Mouse (Mus musculus) spleen, adult 2 months (tissue): ENCODE results near the gene Tmed1.

Experiments
- CTCF ChIP-seq: fragments of 200-500 bp; IDR thresholded peaks from 2 replicates; pipeline ENCODE4 v1.5.1; 2011; ENCODE audit warnings: mild to moderate bottlenecking, inconsistent platforms; ENCODE audit not compliant: insufficient read depth, insufficient read length, insufficient replicate concordance; ENCODE audit errors: extremely low read depth
- POLR2A ChIP-seq: fragments of 200-500 bp; IDR thresholded peaks from 2 replicates; pipeline ENCODE4 v1.6.1; 2011; ENCODE audit warnings: low read depth, low read length, inconsistent platforms

GRCm38 (mm10) chr9:21507753-21508430 lies 2.2 kb downstream of the Tmed1 start:
- TF ChIP-seq CTCF (no peak), POLR2A (no peak)
